Mouse (Mus musculus) neural tube, embryonic 12.5 days (tissue): ENCODE results near the gene Ppt1. TPM values are rescaled to one million over a fixed set of nuclear protein-coding genes. Genes with fewer than 3 reads are reported as not detected.
"Not testable (repeated sequence)": the region's sequence is repeated elsewhere in the genome, so short reads cannot be mapped to it uniquely, and the experiment has no call there.

Source experiments
- ATAC-seq: fragments of 200-750 bp; cut with Nextera tagmentation; 2 replicates; pipeline ENCODE4 v1.8.0; 2017; ENCODE audit warnings: low read depth, mild to moderate bottlenecking, moderate TSS enrichment, moderate library complexity; ENCODE audit not compliant: low FRiP score
- H3K27ac ChIP-seq: fragments of 300-500 bp; sonication (generic); 2 replicates; pipeline ENCODE4 v1.5.1; 2016
- H3K27me3 ChIP-seq: fragments of 300-500 bp; sonication (generic); replicated peaks from 2 replicates; pipeline ENCODE4 v1.6.1; 2016; ENCODE audit warnings: mild to moderate bottlenecking
- H3K36me3 ChIP-seq: fragments of 300-500 bp; sonication (generic); 2 replicates; pipeline ENCODE4 v1.6.1; 2016; ENCODE audit warnings: mild to moderate bottlenecking
- H3K4me1 ChIP-seq: fragments of 300-500 bp; sonication (generic); 2 replicates; pipeline ENCODE4 v1.6.1; 2016
- H3K4me2 ChIP-seq: fragments of 300-500 bp; sonication (generic); replicated peaks from 2 replicates; pipeline ENCODE4 v1.6.1; 2016; ENCODE audit warnings: mild to moderate bottlenecking
- H3K4me3 ChIP-seq: fragments of 300-500 bp; sonication (generic); 2 replicates; pipeline ENCODE4 v1.5.1; 2016
- H3K9ac ChIP-seq: fragments of 300-500 bp; sonication (generic); 2 replicates; pipeline ENCODE4 v1.6.1; 2016; ENCODE audit warnings: mild to moderate bottlenecking
- H3K9me3 ChIP-seq: fragments of 300-500 bp; sonication (generic); 2 replicates; pipeline ENCODE4 v1.6.1; 2016; ENCODE audit warnings: mild to moderate bottlenecking
- WGBS: fragments of 180-500 bp; shearing (Covaris S2); methylation state at CpG from one replicate; pipeline ENCODE4 v1.1.7; 2016; 5-methylcytosine and 5-hydroxymethylcytosine counted together
- polyA plus RNA-seq: library from polyadenylated mRNA; unstranded; fragments of >200 nt; fragmentation: Nextera tagmentation; extraction: Ambion mirVana; gene quantifications from 2 replicates; pipeline ENCODE4 v1.2.1, GENCODE M21; 2016

The Ppt1 gene
- 71.2 and 72.9 TPM in 2 replicates for polyA plus RNA-seq

DNA sequence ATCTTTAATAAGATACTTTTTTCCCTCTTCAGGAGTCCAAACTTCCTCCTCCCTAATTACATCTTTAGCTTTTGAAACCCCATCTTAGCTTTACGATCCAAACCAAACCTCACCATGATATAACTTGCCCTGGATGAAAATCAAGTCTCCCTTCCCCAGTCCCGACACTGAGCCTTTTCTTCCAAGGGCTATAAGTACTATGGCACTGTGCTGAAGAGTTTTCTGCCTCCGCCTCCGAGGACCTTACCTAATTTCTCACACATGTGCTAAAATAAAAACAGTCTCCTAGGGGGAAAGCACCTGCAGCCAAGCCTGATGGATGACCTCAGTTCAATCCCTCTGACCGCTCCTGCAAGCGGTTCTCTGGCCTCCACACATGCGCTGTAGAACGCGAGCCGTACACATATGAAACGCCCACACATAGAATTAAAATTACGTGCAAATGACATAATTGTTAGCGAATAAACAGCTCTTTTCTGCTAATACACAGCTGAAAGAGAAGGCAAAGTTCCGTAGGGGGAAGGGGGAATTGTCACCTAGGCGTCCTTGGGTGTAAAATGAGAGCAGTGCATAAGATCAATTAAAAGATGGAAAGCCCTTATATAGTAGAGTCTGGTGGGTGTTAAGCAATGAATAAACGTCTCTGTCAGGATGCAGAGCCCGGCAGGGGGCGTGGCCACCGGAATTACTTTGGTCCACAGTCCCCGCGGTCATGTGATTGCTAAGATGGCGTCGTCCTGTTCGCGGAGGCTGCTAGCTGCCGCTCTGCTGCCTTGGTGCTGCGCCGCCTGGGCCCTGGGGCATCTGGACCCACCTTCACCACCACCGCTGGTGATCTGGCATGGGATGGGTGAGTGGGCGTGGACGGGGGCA lies at the start of gene Ppt1:
Ppt1 (plus strand) TSS at position 713 of the 873 bp plus-strand sequence.
- WGBS, result 4% methylated on average over 31 of the region's 31 CpGs

GRCm38 (mm10) chr4:122789335-122790089 lies 46.5 kb upstream of the Ppt1 start:
- H3K9me3 ChIP-seq, result no peaks in the 10 kb centered on the region
- no peaks in the 10 kb centered on the region for H3K27me3 ChIP-seq
- H3K4me2 ChIP-seq, result no peak overlapping the region
- no peaks in the 10 kb centered on the region for H3K36me3 ChIP-seq
- no peak for ATAC-seq
- 79% methylated on average over 4 of the region's 4 CpGs for WGBS
- no peak overlapping the region for H3K4me3 ChIP-seq
- H3K9ac ChIP-seq, result no peak overlapping the region
- no peak overlapping the region for H3K27ac ChIP-seq
- no peaks in the 10 kb centered on the region for H3K4me1 ChIP-seq

More for the DNA sequence above, at the start of gene Ppt1:
- no peaks in the 10 kb centered on the region for H3K27me3 ChIP-seq
- H3K4me3 ChIP-seq, result peak within 1 kb of the TSS; percentile 67
- H3K4me2 ChIP-seq, result peak within 1 kb of the TSS; percentile 83
- ATAC-seq, result peak; percentile 87
- H3K9me3 ChIP-seq, result no peaks in the 10 kb centered on the region
- H3K36me3 ChIP-seq, result peaks cover 4% of the 10 kb centered on the region; the same call in 1 of the 2 replicates
- H3K27ac ChIP-seq, result no peak within 1 kb of the TSS
- peaks cover 22% of the 10 kb centered on the region for H3K4me1 ChIP-seq
- peak within 1 kb of the TSS; percentile 75 for H3K9ac ChIP-seq

- H3K4me3 ChIP-seq, result no peak overlapping the region
- peak; percentile 75 for ATAC-seq
- 25% methylated on average over 4 of the region's 4 CpGs for WGBS
- H3K27me3 ChIP-seq, result no peaks in the 10 kb centered on the region
- H3K4me1 ChIP-seq, result no peaks in the 10 kb centered on the region
- no peak overlapping the region for H3K9ac ChIP-seq
- no peaks in the 10 kb centered on the region for H3K36me3 ChIP-seq
- H3K9me3 ChIP-seq, result no peaks in the 10 kb centered on the region
- H3K27ac ChIP-seq, result no peak overlapping the region
- H3K4me2 ChIP-seq, result no peak overlapping the region
Observed at GRCm38 (mm10) chr4:122808108-122808507, 27.9 kb upstream of the Ppt1 start.

DNA sequence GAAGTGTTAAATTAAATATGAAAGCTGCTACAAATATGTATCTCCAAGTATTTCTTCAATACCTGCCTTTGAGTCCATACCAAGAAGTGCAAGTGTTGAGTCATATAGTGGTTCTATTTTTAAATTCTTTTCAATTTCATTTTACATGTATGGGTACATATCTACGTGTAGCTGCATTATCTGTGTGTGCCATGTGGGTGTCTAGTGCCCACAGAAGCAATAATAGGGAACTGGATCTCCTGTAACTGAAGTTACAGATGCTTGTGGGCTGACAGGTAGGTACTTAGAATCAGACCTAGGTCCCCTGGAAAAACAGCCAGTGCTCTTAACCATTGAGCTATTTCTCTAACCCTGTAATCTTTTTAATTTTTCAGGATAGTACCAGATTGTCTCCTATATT lies 24.9 kb upstream of the Ppt1 start:
- Histone ChIP-seq H3K27me3 (no peaks in the 10 kb centered on the region), H3K9ac (no peak overlapping the region), H3K4me1 (no peaks in the 10 kb centered on the region), H3K4me2 (no peak overlapping the region), H3K36me3 (no peaks in the 10 kb centered on the region), H3K9me3 (no peaks in the 10 kb centered on the region), H3K27ac (no peak overlapping the region), H3K4me3 (no peak overlapping the region)
- WGBS, result 63% methylated on average over 1 of the region's 1 CpGs
- ATAC-seq, result no peak

DNA sequence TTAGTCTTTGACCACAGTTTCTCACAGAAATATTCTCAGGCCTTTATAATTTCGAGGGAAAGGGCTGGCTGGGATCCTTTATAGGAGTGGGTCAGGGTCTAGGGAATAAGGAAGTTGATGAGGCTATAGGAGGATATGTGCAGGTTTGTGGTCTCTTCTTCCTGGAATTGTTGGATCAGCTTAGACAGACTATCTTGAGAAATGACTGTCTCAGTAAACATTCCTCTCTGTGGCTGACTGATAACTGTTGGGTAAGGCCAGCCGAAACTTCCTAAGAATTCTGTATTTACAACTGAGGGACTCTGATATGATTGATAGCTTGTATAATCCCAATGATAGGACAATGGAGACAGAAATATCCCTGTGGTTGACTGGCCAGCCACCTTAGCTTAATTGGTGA lies 24.2 kb upstream of the Ppt1 start:
- Histone ChIP-seq H3K4me2 (no peak overlapping the region), H3K4me3 (no peak overlapping the region), H3K9ac (no peak overlapping the region), H3K27me3 (no peaks in the 10 kb centered on the region), H3K4me1 (no peaks in the 10 kb centered on the region), H3K36me3 (no peaks in the 10 kb centered on the region), H3K27ac (no peak overlapping the region), H3K9me3 (no peaks in the 10 kb centered on the region)
- ATAC-seq, result no peak
- 72% methylated on average over 2 of the region's 2 CpGs for WGBS

GRCm38 (mm10) chr4:122816202-122816601 lies 19.8 kb upstream of the Ppt1 start:
- Histone ChIP-seq H3K27me3 (no peaks in the 10 kb centered on the region), H3K27ac (no peak overlapping the region), H3K4me3 (no peak overlapping the region), H3K9ac (no peak overlapping the region), H3K4me1 (no peaks in the 10 kb centered on the region), H3K9me3 (no peaks in the 10 kb centered on the region), H3K4me2 (no peak overlapping the region), H3K36me3 (no peaks in the 10 kb centered on the region)
- ATAC-seq, result no peak
- 92% methylated on average over 1 of the region's 1 CpGs for WGBS

- not testable (repeated sequence) for ATAC-seq, H3K9ac ChIP-seq
- 36% methylated on average over 10 of the region's 10 CpGs for WGBS
Observed at GRCm38 (mm10) chr4:122820941-122821340, 15.1 kb upstream of the Ppt1 start.

GRCm38 (mm10) chr4:122827651-122828050 lies 8.4 kb upstream of the Ppt1 start:
- Histone ChIP-seq H3K4me3 (no peak overlapping the region), H3K9ac (no peak overlapping the region), H3K36me3 (no peaks in the 10 kb centered on the region), H3K4me2 (no peak overlapping the region), H3K27me3 (no peaks in the 10 kb centered on the region), H3K9me3 (no peaks in the 10 kb centered on the region), H3K27ac (no peak overlapping the region), H3K4me1 (0 out of 2 replicates have a peak, but pooled peaks cover 4% of the 10 kb centered on the region)
- no peak for ATAC-seq

More at GRCm38 (mm10) chr4:122820941-122821340, 15.1 kb upstream of the Ppt1 start:
- not testable (repeated sequence) for H3K27ac ChIP-seq, H3K4me3 ChIP-seq, H3K9me3 ChIP-seq, H3K36me3 ChIP-seq, H3K4me1 ChIP-seq, H3K27me3 ChIP-seq, H3K4me2 ChIP-seq

GRCm38 (mm10) chr4:122829339-122829738 lies 6.7 kb upstream of the Ppt1 start:
- ATAC-seq, result no peak
- H3K4me2 ChIP-seq, result no peak overlapping the region
- H3K27ac ChIP-seq, result no peak overlapping the region
- WGBS, result 96% methylated on average over 6 of the region's 6 CpGs
- H3K4me1 ChIP-seq, result 0 out of 2 replicates have a peak, but pooled peaks cover 4% of the 10 kb centered on the region
- no peaks in the 10 kb centered on the region for H3K36me3 ChIP-seq
- H3K4me3 ChIP-seq, result no peak overlapping the region
- H3K9me3 ChIP-seq, result no peaks in the 10 kb centered on the region
- H3K9ac ChIP-seq, result no peak overlapping the region
- H3K27me3 ChIP-seq, result no peaks in the 10 kb centered on the region

DNA sequence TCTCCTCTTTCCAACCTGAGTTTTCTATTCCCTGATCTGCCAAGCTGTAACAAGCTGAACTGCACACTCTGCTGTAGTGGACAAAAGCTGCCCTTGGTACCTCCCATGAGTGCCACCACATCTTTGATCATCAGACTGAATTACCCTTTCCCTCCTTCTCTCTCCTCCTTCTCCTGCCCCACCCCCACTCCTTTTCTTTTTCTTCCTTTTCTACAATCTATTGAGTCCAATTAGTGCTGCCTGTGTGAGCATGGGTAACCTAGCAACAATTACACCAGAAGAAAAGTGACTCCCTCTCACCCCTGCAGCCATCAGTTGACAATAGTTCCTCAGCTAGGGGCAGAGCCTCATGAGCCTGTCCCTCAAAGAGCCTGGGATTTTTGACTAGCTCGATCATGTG lies 4.2 kb upstream of the Ppt1 start:
- Histone ChIP-seq H3K36me3 (no peaks in the 10 kb centered on the region), H3K4me1 (peaks cover 9% of the 10 kb centered on the region), H3K4me3 (no peak overlapping the region), H3K27me3 (no peaks in the 10 kb centered on the region), H3K4me2 (no peak overlapping the region), H3K9me3 (no peaks in the 10 kb centered on the region), H3K9ac (no peak overlapping the region), H3K27ac (no peak overlapping the region)
- WGBS, result 5% methylated on average over 1 of the region's 1 CpGs
- ATAC-seq, result peak; percentile 57

DNA sequence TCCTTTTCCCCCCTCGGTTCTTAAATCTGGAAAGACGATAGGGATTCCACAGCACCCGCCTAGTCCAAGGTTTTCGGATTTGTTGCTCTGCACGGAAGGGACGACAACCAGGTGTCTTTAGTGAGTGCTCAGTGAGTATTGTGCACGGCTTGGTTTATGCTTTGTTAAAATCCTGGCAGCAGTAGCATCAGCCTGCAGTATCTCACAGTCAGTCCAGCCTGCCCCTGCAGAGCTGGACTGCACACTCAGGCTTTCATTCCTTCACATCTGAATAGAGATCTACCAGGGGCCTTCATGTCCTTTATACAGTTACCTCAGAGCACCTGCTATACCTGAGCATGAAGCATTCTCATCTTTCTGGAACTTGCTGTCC lies 347 bp downstream of the Ppt1 start:
- Histone ChIP-seq H3K36me3 (peaks cover 8% of the 10 kb centered on the region; the same call in 1 of the 2 replicates), H3K27ac (no peak overlapping the region), H3K4me3 (peak overlapping the region; percentile 67), H3K27me3 (no peaks in the 10 kb centered on the region), H3K9me3 (no peaks in the 10 kb centered on the region), H3K4me1 (peaks cover 22% of the 10 kb centered on the region), H3K4me2 (peak overlapping the region; percentile 83), H3K9ac (peak overlapping the region; percentile 75)
- WGBS, result 0% methylated on average over 7 of the region's 7 CpGs
- ATAC-seq, result peak; percentile 43

DNA sequence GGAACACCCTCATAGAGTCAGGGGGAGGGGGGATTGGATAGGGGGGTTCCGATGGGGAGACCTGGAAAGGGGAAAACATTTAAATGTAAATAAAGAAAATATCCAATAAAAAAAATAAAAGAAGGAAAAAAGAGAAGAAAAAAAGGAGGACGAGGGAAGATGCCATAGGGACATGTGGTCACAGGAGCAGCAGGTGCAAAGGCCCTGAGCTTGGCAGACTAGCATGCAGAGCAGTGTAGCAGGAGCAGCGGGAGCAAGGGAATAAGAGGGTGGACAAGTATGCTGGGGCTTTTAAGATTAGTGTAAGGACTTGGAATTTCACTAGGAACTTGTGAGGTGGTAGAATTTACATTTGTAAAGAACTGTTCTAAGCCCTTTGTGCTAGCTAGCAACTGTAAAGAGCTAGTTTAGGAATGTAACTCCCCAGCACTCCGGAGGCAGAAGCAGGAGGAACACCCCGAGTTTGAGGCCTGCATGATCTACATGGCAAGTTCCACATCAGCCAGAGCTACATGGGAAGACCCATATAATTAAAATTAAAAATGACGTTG lies 1.2 kb downstream of the Ppt1 start:
- Histone ChIP-seq H3K9me3 (0 out of 2 replicates have a peak, but pooled peaks cover 6% of the 10 kb centered on the region), H3K27ac (no peak overlapping the region), H3K36me3 (peaks cover 15% of the 10 kb centered on the region), H3K4me2 (peak overlapping the region; percentile 83), H3K4me1 (peaks cover 18% of the 10 kb centered on the region), H3K9ac (0 out of 2 replicates have a peak overlapping the region, but pooled peaks have one; percentile 75), H3K27me3 (no peaks in the 10 kb centered on the region), H3K4me3 (no peak overlapping the region)
- ATAC-seq, result no peak
- 70% methylated on average over 6 of the region's 6 CpGs for WGBS
